Mouse (Mus musculus) C2C12 (cell line): ENCODE results near the gene Mettl7a1.
"Not testable (repeated sequence)": the region's sequence is repeated elsewhere in the genome, so short reads cannot be mapped to it uniquely, and the experiment has no call there.

ENCODE experiments used
- CEBPB ChIP-seq: IDR thresholded peaks from one replicate; pipeline ENCODE4 v1.6.1; 2011; ENCODE audit warnings: low read depth, mild to moderate bottlenecking, control low read depth, moderate library complexity
- CTCF ChIP-seq: IDR thresholded peaks from one replicate; pipeline ENCODE4 v1.5.1; 2011; ENCODE audit not compliant: control insufficient read depth, insufficient read depth, insufficient read length

- TF ChIP-seq CTCF, CEBPB: not testable (repeated sequence)
Measured at GRCm38 (mm10) chr15:100318014-100318671, 14.2 kb downstream of the Mettl7a1 start.
